Mouse (Mus musculus): ENCODE results near the gene Gm12830. TPM values are rescaled to one million over a fixed set of nuclear protein-coding genes. Genes with fewer than 3 reads are reported as not detected.

The Gm12830 gene
- polyA plus RNA-seq, 1 experiment from 2014 or later: not detected

DNA sequence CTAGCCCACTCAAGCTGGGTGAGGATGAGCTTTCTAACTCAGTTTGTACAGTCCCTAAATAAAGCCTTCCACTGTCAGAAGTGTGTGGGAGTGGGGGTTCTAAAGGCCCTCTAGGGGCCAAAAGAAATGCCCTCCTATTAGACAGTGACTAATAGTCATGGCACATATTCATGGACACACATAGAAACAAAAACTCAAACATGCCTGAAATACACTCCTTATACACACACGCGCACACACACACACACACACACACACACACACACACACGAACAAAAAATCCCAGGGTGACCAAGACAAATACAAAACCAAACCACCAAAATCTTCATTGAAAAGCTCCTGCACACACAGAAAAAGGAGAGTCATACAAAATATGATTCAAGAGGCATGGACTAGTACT is 84.0 kb downstream of the Gm12830 start:
- ATAC-seq: no peak
- 81% methylated on average over 3 of the region's 3 CpGs for WGBS
- peaks cover 94% of the 10 kb centered on the region for H3K27me3 ChIP-seq (replicated peaks; ENCODE audit: insufficient read depth, low read length)

More for the DNA sequence above, 84.0 kb downstream of the Gm12830 start:
- TF ChIP-seq CTCF (IDR thresholded peaks at IDR 0.05) (no peak), EP300 (IDR thresholded peaks at IDR 0.05) (no peak)
- Histone ChIP-seq H3K9ac (replicated peaks; ENCODE audit: low read depth) (no peak overlapping the region), H3K4me1 (ENCODE audit: insufficient read depth, low read depth, low read length) (peaks cover 15% of the 10 kb centered on the region), H3K4me3 (ENCODE audit: low read depth, low read length) (no peak overlapping the region), H3K36me3 (ENCODE audit: insufficient read depth, low read length) (no peaks in the 10 kb centered on the region), H3K9me3 (ENCODE audit: low read length) (no peaks in the 10 kb centered on the region), H3K4me2 (replicated peaks; ENCODE audit: low read depth, low read length) (no peak overlapping the region), H3K27ac (ENCODE audit: low read length) (no peak overlapping the region)
- no peak for DNase-seq (ENCODE audit: low spot score)

Other genes with a start within 250 kb of the Gm12830 start
- gene Foxd2, start 87.2 kb downstream of the Gm12830 start, polyA plus RNA-seq (2015; fragmentation: Nextera tagmentation; extraction: Ambion mirVana): 0.10 TPM in 1 of 2 replicates, not detected in the other
- gene Foxe3, start 104.3 kb downstream of the Gm12830 start, polyA plus RNA-seq (2015; fragmentation: Nextera tagmentation; extraction: Ambion mirVana): not detected in 2 replicates
- gene Cmpk1, start 165.5 kb downstream of the Gm12830 start, polyA plus RNA-seq (2015; fragmentation: Nextera tagmentation; extraction: Ambion mirVana): 94.2 and 96.4 TPM in 2 replicates
- gene Stil, start 178.4 kb downstream of the Gm12830 start, polyA plus RNA-seq (2015; fragmentation: Nextera tagmentation; extraction: Ambion mirVana): 0.61 and 1.0 TPM in 2 replicates
- 1.9 and 2.5 TPM in 2 replicates for gene Tal1, start 234.7 kb downstream of the Gm12830 start, polyA plus RNA-seq (2015; fragmentation: Nextera tagmentation; extraction: Ambion mirVana)